Mouse (Mus musculus): ENCODE measurements at regions not wholly inside any gene's neighbourhood (a gene's known extent, or its start where the extent isn't known, plus 50 kb on each side); places are given as distances from the start of the nearest gene placed in this dataset.

- TF ChIP-seq CTCF (IDR thresholded peaks at IDR 0.05; ENCODE audit: control insufficient read depth, insufficient read depth, insufficient replicate concordance, low read depth, low read length) (no peak), POLR2A (IDR thresholded peaks at IDR 0.05; ENCODE audit: control insufficient read depth, low read depth, low read length) (no peak)
Observed at GRCm38 (mm10) chr1:57612931-57613804, 160.8 kb upstream of the Spats2l start.

Measured in testis, adult 2 months (tissue).